Mouse (Mus musculus): Measurements from ENCODE around the gene Fancd2. TPM values are rescaled to one million over a fixed set of nuclear protein-coding genes. Genes with fewer than 3 reads are reported as not detected.
A peak's percentile ranks its signal among the peaks of the same experiment; 100 is the strongest.

The Fancd2 gene
- 4.8 TPM for polyA plus RNA-seq (2012; fragmentation: generic; extraction: Trizol)
- long read RNA-seq, experiment 1, partial matches to known transcripts, result 3 of 3 reads
- long read RNA-seq, experiment 1, other reads (novel, unspliced or antisense), result 0 of 3 reads
- long read RNA-seq, experiment 2, full-length matches to known transcripts, result 39 of 90 reads
- long read RNA-seq, experiment 2, partial matches to known transcripts, result 37 of 90 reads
- long read RNA-seq, experiment 2, other reads (novel, unspliced or antisense), result 14 of 90 reads

- Histone ChIP-seq H3K36me3 (ENCODE audit: control insufficient read depth, insufficient read depth) (peaks cover 17% of the 10 kb centered on the region), H3K79me2 (ENCODE audit: control insufficient read depth, insufficient read depth) (peaks cover 66% of the 10 kb centered on the region), H3K27me3 (ENCODE audit: control insufficient read depth, insufficient read depth, insufficient read length) (no peaks in the 10 kb centered on the region), H3K4me3 (ENCODE audit: insufficient read depth, poor library complexity, severe bottlenecking) (peak within 1 kb of the TSS; percentile 89), H3ac (ENCODE audit: control insufficient read depth, insufficient read length, low read depth) (peak within 1 kb of the TSS; percentile 80), H3K79me3 (ENCODE audit: low read depth) (peaks cover 34% of the 10 kb centered on the region)
- TF ChIP-seq MAX (IDR thresholded peaks at IDR 0.05), result peak; percentile 49
- no peak for TF ChIP-seq MYOG (IDR thresholded peaks at IDR 0.05; ENCODE audit: control insufficient read depth, extremely low read depth, insufficient read length)
- TF ChIP-seq MYOD1 (IDR thresholded peaks at IDR 0.05; ENCODE audit: control insufficient read depth, insufficient read length, low read depth), result no peak
- TF ChIP-seq USF1 (IDR thresholded peaks at IDR 0.05; ENCODE audit: low read depth), result no peak
- TF ChIP-seq CTCF (IDR thresholded peaks at IDR 0.05; ENCODE audit: control insufficient read depth, insufficient read depth, insufficient read length), result no peak
Measured at GRCm38 (mm10) chr6:113530932-113531839, at the start of gene Fancd2, which contains the start of gene Emc3. TSS of gene Fancd2 (plus strand) at chr6:113531682. TSS of gene Emc3 (minus strand) at chr6:113531652.

GRCm38 (mm10) chr6:113482477-113483099, 48.9 kb upstream of the Fancd2 start:
- Histone ChIP-seq H3K79me3 (ENCODE audit: low read depth) (no peaks in the 10 kb centered on the region), H3K4me3 (ENCODE audit: insufficient read depth, poor library complexity, severe bottlenecking) (no peak overlapping the region), H3K79me2 (ENCODE audit: control insufficient read depth, insufficient read depth) (no peaks in the 10 kb centered on the region), H3K36me3 (ENCODE audit: control insufficient read depth, insufficient read depth) (no peaks in the 10 kb centered on the region), H3K27me3 (ENCODE audit: control insufficient read depth, insufficient read depth, insufficient read length) (no peaks in the 10 kb centered on the region), H3ac (ENCODE audit: control insufficient read depth, insufficient read length, low read depth) (no peak overlapping the region)
- TF ChIP-seq MYOG (IDR thresholded peaks at IDR 0.05; ENCODE audit: control insufficient read depth, extremely low read depth, insufficient read length), result no peak
- TF ChIP-seq MAX (IDR thresholded peaks at IDR 0.05), result no peak

- peak within 1 kb of the TSS; percentile 24 for H3ac ChIP-seq (ENCODE audit: control insufficient read depth, insufficient read length, low read depth)
- no peaks in the 10 kb centered on the region for H3K79me2 ChIP-seq (ENCODE audit: control insufficient read depth, insufficient read depth)
- H3K79me3 ChIP-seq (ENCODE audit: low read depth), result no peaks in the 10 kb centered on the region
- H3K27me3 ChIP-seq (ENCODE audit: control insufficient read depth, insufficient read depth, insufficient read length), result no peaks in the 10 kb centered on the region
- peaks cover 3% of the 10 kb centered on the region for H3K36me3 ChIP-seq (ENCODE audit: control insufficient read depth, insufficient read depth)
- TF ChIP-seq MYOG (IDR thresholded peaks at IDR 0.05; ENCODE audit: control insufficient read depth, extremely low read depth, insufficient read length), result no peak
- TF ChIP-seq USF1 (IDR thresholded peaks at IDR 0.05; ENCODE audit: low read depth), result no peak
- TF ChIP-seq CTCF (IDR thresholded peaks at IDR 0.05; ENCODE audit: control insufficient read depth, insufficient read depth, insufficient read length), result no peak
- TF ChIP-seq MAX (IDR thresholded peaks at IDR 0.05), result no peak
- no peak for TF ChIP-seq MYOD1 (IDR thresholded peaks at IDR 0.05; ENCODE audit: control insufficient read depth, insufficient read length, low read depth)
- TF ChIP-seq CEBPB (IDR thresholded peaks at IDR 0.05; ENCODE audit: low read depth), result no peak
- TF ChIP-seq FOSL1 (IDR thresholded peaks at IDR 0.05; ENCODE audit: insufficient read depth, low read length, poor library complexity, severe bottlenecking), result no peak
- peak within 1 kb of the TSS; percentile 14 for H3K4me3 ChIP-seq (ENCODE audit: insufficient read depth, poor library complexity, severe bottlenecking)
Measured at GRCm38 (mm10) chr6:113483100-113483615, 48.3 kb upstream of the Fancd2 start, which contains the start of gene Creld1. TSS of gene Creld1 (plus strand) at chr6:113483297.

- Histone ChIP-seq H3K36me3 (ENCODE audit: control insufficient read depth, insufficient read depth) (peaks cover 9% of the 10 kb centered on the region), H3K4me3 (ENCODE audit: insufficient read depth, poor library complexity, severe bottlenecking) (peak overlapping the region; percentile 14), H3K27me3 (ENCODE audit: control insufficient read depth, insufficient read depth, insufficient read length) (no peaks in the 10 kb centered on the region), H3K79me2 (ENCODE audit: control insufficient read depth, insufficient read depth) (no peaks in the 10 kb centered on the region), H3K79me3 (ENCODE audit: low read depth) (no peaks in the 10 kb centered on the region), H3ac (ENCODE audit: control insufficient read depth, insufficient read length, low read depth) (peak overlapping the region; percentile 24)
- TF ChIP-seq USF1 (IDR thresholded peaks at IDR 0.05; ENCODE audit: low read depth), result no peak
- TF ChIP-seq CTCF (IDR thresholded peaks at IDR 0.05; ENCODE audit: control insufficient read depth, insufficient read depth, insufficient read length), result no peak
- no peak for TF ChIP-seq MYOD1 (IDR thresholded peaks at IDR 0.05; ENCODE audit: control insufficient read depth, insufficient read length, low read depth)
- no peak for TF ChIP-seq MYOG (IDR thresholded peaks at IDR 0.05; ENCODE audit: control insufficient read depth, extremely low read depth, insufficient read length)
- no peak for TF ChIP-seq FOSL1 (IDR thresholded peaks at IDR 0.05; ENCODE audit: insufficient read depth, low read length, poor library complexity, severe bottlenecking)
Measured at GRCm38 (mm10) chr6:113483729-113484128, 47.8 kb upstream of the Fancd2 start.

GRCm38 (mm10) chr6:113487125-113487576, 44.3 kb upstream of the Fancd2 start:
- Histone ChIP-seq H3ac (ENCODE audit: control insufficient read depth, insufficient read length, low read depth) (no peak overlapping the region), H3K36me3 (ENCODE audit: control insufficient read depth, insufficient read depth) (peaks cover 16% of the 10 kb centered on the region), H3K79me2 (ENCODE audit: control insufficient read depth, insufficient read depth) (no peaks in the 10 kb centered on the region), H3K4me3 (ENCODE audit: insufficient read depth, poor library complexity, severe bottlenecking) (no peak overlapping the region), H3K27me3 (ENCODE audit: control insufficient read depth, insufficient read depth, insufficient read length) (no peaks in the 10 kb centered on the region), H3K79me3 (ENCODE audit: low read depth) (no peaks in the 10 kb centered on the region)
- TF ChIP-seq MYOD1 (IDR thresholded peaks at IDR 0.05; ENCODE audit: control insufficient read depth, insufficient read length, low read depth), result peak; percentile 81
- no peak for TF ChIP-seq USF1 (IDR thresholded peaks at IDR 0.05; ENCODE audit: low read depth)
- peak; percentile 95 for TF ChIP-seq CEBPB (IDR thresholded peaks at IDR 0.05; ENCODE audit: low read depth)
